In the genomic region with DNA sequence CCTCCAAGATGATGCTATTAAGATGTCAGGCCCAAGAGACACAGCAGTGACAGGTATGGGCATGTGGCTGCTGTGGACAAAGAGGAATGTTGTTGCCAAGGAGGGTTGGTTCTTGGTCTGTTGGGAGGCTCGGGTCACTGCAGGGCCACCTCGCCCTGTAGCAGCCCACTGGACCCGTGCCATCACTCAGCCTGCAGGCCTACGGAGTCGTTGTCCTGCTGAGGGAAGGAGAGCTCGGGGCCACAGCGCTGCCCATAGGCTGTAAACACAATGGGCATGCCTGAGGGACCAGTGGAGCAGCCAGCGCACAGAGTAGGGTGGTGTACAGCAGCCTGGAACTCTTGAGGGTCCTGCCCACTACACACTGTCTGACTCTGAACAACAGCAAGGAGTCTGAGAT, we compare ENCODE assay signal across 16 mouse cellular contexts. TPM values are rescaled to one million over a fixed set of nuclear protein-coding genes. Genes with fewer than 3 reads are reported as not detected.
"Had no signal": no experiment of that assay in that cellular context is flagged by ENCODE, and none has a peak within 500 bp of the region (broad histone marks: within the 10 kb centered on the region; RNA-seq: fewer than 3 reads in every experiment).

No protein-coding gene starts in this region.

- H3K36me3 ChIP-seq: kidney, embryonic 15.5 days; liver, embryonic 13.5 days; stomach, embryonic 15.5 days had no signal

- H3K9me3 ChIP-seq: kidney, embryonic 15.5 days; liver, embryonic 13.5 days; stomach, embryonic 15.5 days had no signal

- H3K9ac ChIP-seq: kidney, embryonic 15.5 days; liver, embryonic 13.5 days; stomach, embryonic 15.5 days had no signal

- H3K4me3 ChIP-seq: kidney, embryonic 15.5 days; layer of hippocampus, adult 2 months; liver, embryonic 13.5 days; stomach, embryonic 15.5 days had no signal

- H3K27me3 ChIP-seq: kidney, embryonic 15.5 days; stomach, embryonic 15.5 days had no signal

- H3K27ac ChIP-seq: kidney, embryonic 15.5 days; layer of hippocampus, adult 2 months; liver, embryonic 13.5 days; stomach, embryonic 15.5 days had no signal

- H3K4me1 ChIP-seq: liver, embryonic 13.5 days had no signal

- DNase-seq: kidney, adult 11 months; kidney, adult 8-10 months; kidney, postnatal 25 days; layer of hippocampus, adult 9-11 months; liver, embryonic 13.5 days; lung, postnatal 14 days; midbrain, embryonic 14.5 days; retina, postnatal 1 day; right cerebral cortex, postnatal 25 days; spleen, adult 18-20 months; thymus, postnatal 25 days had no signal

- H3K4me2 ChIP-seq: kidney, embryonic 15.5 days; liver, embryonic 13.5 days; midbrain, embryonic 11.5 days; stomach, embryonic 15.5 days had no signal

RNA-seq across cellular contexts. Expression of a gene that starts 7.4 kb away (rescaled TPM):
- total RNA-seq: megakaryocyte-erythroid progenitor cell, adult 5-6 weeks had no signal
